8 mouse cellular contexts compared by ENCODE assay signal in the genomic region with DNA sequence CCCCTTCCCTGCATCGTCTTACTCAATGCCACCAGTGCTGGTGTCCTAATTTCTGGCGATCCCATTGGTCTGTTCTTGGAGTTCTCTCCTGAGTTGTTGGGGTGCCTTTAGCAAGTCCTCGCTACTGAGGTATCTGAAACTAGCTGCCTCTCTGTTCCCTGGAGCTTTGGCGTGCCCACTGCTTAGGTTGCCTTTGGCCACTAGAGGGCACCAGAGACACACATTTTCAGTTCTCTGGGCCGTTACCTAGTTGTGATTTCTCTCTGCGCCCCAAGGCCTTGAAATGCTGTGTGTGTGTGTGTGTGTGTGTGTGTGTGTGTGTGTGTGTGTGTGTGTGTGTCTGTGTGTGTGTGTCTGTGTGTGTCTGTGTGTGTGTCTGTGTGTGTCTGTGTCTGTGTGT.
A peak's percentile ranks its signal among the peaks of the same experiment; 100 is the strongest.
DNase-seq lines count a peak whose midpoint lies in the region; ATAC-seq lines count a peak whose summit lies in the region.

No protein-coding gene starts in this region.

- WGBS in heart, embryonic 14.5 days: 5% methylated on average over 6 of the region's 6 CpGs
- 6% methylated on average over 6 of the region's 6 CpGs for WGBS in stomach, embryonic 16.5 days

- DNase-seq in left cerebral cortex, adult 18-20 months (ENCODE audit: low spot score in 2 of 2): peak; percentile 57 to 66
- no peak for DNase-seq in left cerebral cortex, adult 11 months (ENCODE audit: low spot score)
- peak; percentile 62 for DNase-seq in adrenal gland, postnatal 10 days
- peak; percentile 76 for DNase-seq in embryo, embryonic 11.5 days (ENCODE audit: low read depth, low spot score)
- peak; percentile 37 to 67 for DNase-seq in layer of hippocampus, postnatal 25 days (ENCODE audit: extremely low spot score in 1 of 2, low spot score in 1 of 2)

- H3K4me1 ChIP-seq in heart, embryonic 14.5 days (ENCODE audit: control insufficient read depth in 2 of 2, insufficient read depth in 2 of 2, low read length in 2 of 2): no peaks in the 10 kb centered on the region; a peak in 1 of 4 replicates
- 0 out of 2 replicates have a peak, but pooled peaks cover 2% of the 10 kb centered on the region for H3K4me1 ChIP-seq in stomach, embryonic 16.5 days (ENCODE audit: control insufficient read depth, insufficient read depth, low read length)

- H3K27ac ChIP-seq in heart, embryonic 14.5 days (replicated peaks in 1 of 2; ENCODE audit: control insufficient read depth in 1 of 2, insufficient read depth in 1 of 2, low read depth in 2 of 2, low read length in 2 of 2): no peak overlapping the region
- H3K27ac ChIP-seq in stomach, embryonic 16.5 days (ENCODE audit: low read length): no peak overlapping the region

- H3K9me3 ChIP-seq in heart, embryonic 14.5 days (ENCODE audit: control insufficient read depth, low read length): no peaks in the 10 kb centered on the region
- no peaks in the 10 kb centered on the region for H3K9me3 ChIP-seq in stomach, embryonic 16.5 days (replicated peaks; ENCODE audit: control insufficient read depth, low read length)

- 0 out of 2 replicates have a peak overlapping the region, but pooled peaks have one; percentile 12 for H3K4me2 ChIP-seq in heart, embryonic 14.5 days (ENCODE audit: low read length)
- H3K4me2 ChIP-seq in stomach, embryonic 16.5 days (ENCODE audit: low read depth, low read length): peak overlapping the region; percentile 21; the same call in 1 of the 2 replicates

- ATAC-seq in heart, embryonic 14.5 days (ENCODE audit: insufficient number of reproducible peaks, insufficient read depth, low FRiP score, low read depth): no peak
- peak; percentile 85 for ATAC-seq in megakaryocyte progenitor cell, adult 5-6 weeks (replicated peaks; ENCODE audit: poor library complexity)
- ATAC-seq in stomach, embryonic 16.5 days (ENCODE audit: insufficient read depth, low FRiP score): no peak

- no peak overlapping the region; the same call in 1 of the 2 replicates for H3K9ac ChIP-seq in heart, embryonic 14.5 days (ENCODE audit: low read length)
- 0 out of 2 replicates have a peak overlapping the region, but pooled peaks have one; percentile 21 for H3K9ac ChIP-seq in stomach, embryonic 16.5 days (ENCODE audit: low read length)

- H3K4me3 ChIP-seq in heart, embryonic 14.5 days (ENCODE audit: control insufficient read depth in 1 of 2, insufficient read depth in 1 of 2, low read depth in 1 of 2, low read length in 2 of 2): no peak overlapping the region
- H3K4me3 ChIP-seq in stomach, embryonic 16.5 days (replicated peaks; ENCODE audit: low read length): no peak overlapping the region

- H3K36me3 ChIP-seq in heart, embryonic 14.5 days (ENCODE audit: control insufficient read depth, insufficient read depth, low read length): no peaks in the 10 kb centered on the region
- H3K36me3 ChIP-seq in stomach, embryonic 16.5 days (ENCODE audit: control insufficient read depth, insufficient read depth, low read length): no peaks in the 10 kb centered on the region

- H3K27me3 ChIP-seq in heart, embryonic 14.5 days (ENCODE audit: control insufficient read depth, insufficient read depth, low read length): peaks cover 11% of the 10 kb centered on the region; the same call in 1 of the 2 replicates
- H3K27me3 ChIP-seq in stomach, embryonic 16.5 days (ENCODE audit: control insufficient read depth, insufficient read depth, low read length): no peaks in the 10 kb centered on the region; the same call in none of the 2 replicates
